Mouse (Mus musculus): ENCODE measurements around the gene Pdlim7. TPM values are rescaled to one million over a fixed set of nuclear protein-coding genes. Genes with fewer than 3 reads are reported as not detected.
A peak's percentile ranks its signal among the peaks of the same experiment; 100 is the strongest.

Pdlim7 gene
- polyA plus RNA-seq, 1 experiment from 2014 or later = 176 TPM

GRCm38 (mm10) chr13:55513828-55514227, 352 bp upstream of the Pdlim7 start:
- H3K9ac ChIP-seq (replicated peaks) = peak overlapping the region; percentile 92; the same call in 1 of the 2 replicates

GRCm38 (mm10) chr13:55512379-55513031, 971 bp downstream of the Pdlim7 start:
- Histone ChIP-seq H3K4me1 (peaks cover 34% of the 10 kb centered on the region), H3K9me3 (replicated peaks) (no peaks in the 10 kb centered on the region), H3K36me3 (peaks cover 31% of the 10 kb centered on the region), H3K4me3 (replicated peaks) (peak overlapping the region; percentile 86), H3K9ac (replicated peaks) (peak overlapping the region; percentile 92), H3K27ac (replicated peaks) (peak overlapping the region; percentile 88), H3K27me3 (replicated peaks) (0 out of 2 replicates have a peak, but pooled peaks cover 3% of the 10 kb centered on the region), H3K4me2 (peak overlapping the region; percentile 77)
- WGBS = 2% methylated on average over 23 of the region's 25 CpGs
- ATAC-seq (ENCODE audit: low FRiP score) = peak; percentile 58

More at GRCm38 (mm10) chr13:55513828-55514227, 352 bp upstream of the Pdlim7 start:
- 31% methylated on average over 9 of the region's 9 CpGs for WGBS
- H3K9me3 ChIP-seq (replicated peaks) = no peaks in the 10 kb centered on the region
- peak overlapping the region; percentile 86 for H3K4me3 ChIP-seq (replicated peaks)
- H3K27ac ChIP-seq (replicated peaks) = no peak overlapping the region
- H3K4me1 ChIP-seq = peaks cover 34% of the 10 kb centered on the region
- ATAC-seq (ENCODE audit: low FRiP score) = no peak
- H3K36me3 ChIP-seq = peaks cover 19% of the 10 kb centered on the region
- peak overlapping the region; percentile 77 for H3K4me2 ChIP-seq
- 0 out of 2 replicates have a peak, but pooled peaks cover 3% of the 10 kb centered on the region for H3K27me3 ChIP-seq (replicated peaks)

DNA sequence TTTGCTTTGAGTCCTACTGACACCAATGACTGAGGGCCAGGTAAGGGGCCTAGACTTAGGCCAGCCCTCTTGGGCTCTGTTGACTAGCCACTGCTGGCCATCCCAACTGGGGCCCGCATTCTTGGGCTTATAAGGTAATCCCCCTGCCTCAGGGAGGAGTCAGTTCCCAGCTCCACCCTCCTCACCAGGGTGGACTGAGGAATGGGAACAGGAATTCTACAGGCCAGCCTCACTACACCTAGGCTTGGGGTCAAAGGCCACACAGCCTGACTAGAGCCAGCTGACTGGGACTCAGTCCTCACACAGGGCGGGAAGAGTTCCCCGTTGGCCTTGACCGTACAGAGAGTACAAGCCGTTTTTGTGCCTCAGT, 2.0 kb downstream of the Pdlim7 start:
- peaks cover 41% of the 10 kb centered on the region for H3K36me3 ChIP-seq
- peak overlapping the region; percentile 92; the same call in 1 of the 2 replicates for H3K9ac ChIP-seq (replicated peaks)
- H3K27ac ChIP-seq (replicated peaks) = peak overlapping the region; percentile 88
- peaks cover 34% of the 10 kb centered on the region for H3K4me1 ChIP-seq
- H3K4me3 ChIP-seq (replicated peaks) = peak overlapping the region; percentile 86
- no peaks in the 10 kb centered on the region for H3K9me3 ChIP-seq (replicated peaks)
- ATAC-seq (ENCODE audit: low FRiP score) = no peak
- H3K4me2 ChIP-seq = peak overlapping the region; percentile 77
- H3K27me3 ChIP-seq (replicated peaks) = 0 out of 2 replicates have a peak, but pooled peaks cover 3% of the 10 kb centered on the region
- 54% methylated on average over 5 of the region's 5 CpGs for WGBS

DNA sequence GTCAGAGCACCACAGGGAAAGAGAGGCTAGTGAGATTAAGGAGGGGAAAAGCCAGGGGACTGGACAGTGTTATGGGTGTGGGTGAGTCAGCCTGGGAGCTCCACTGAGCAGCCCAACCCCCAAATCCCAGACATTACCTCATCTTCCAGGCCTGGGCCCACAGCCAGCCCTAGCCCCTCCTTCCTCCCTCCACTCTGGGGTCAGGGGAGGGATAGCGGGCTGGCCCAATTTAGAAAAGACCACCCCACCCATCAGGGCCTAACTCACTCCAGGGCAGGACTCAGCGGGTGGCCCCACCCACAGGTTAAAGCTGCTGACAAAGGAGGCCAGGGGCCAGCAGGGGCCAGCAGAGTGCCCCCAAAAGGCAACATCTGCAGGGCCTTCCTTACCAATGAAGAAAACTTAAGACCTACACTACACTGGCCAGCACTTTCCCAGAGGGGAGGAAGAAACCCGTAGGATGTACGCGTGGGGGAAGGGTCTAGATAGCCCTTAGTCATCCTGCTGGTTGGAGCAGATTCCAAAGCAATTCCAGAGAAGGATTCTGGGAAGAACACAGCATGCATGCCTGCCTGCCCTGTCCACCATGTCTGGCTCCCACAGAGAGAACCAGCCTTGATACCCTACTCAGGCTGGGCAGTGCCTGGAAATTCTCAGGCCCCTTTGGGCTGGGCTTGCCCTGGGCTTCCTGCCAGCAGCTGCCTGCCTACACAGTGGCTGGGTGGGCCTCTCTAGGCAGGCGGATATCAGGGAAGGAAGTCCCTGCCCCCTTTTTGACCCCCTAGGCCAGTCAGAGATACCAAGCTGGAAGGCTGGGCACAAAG, 2.6 kb downstream of the Pdlim7 start:
- Histone ChIP-seq H3K36me3 (peaks cover 47% of the 10 kb centered on the region), H3K4me1 (peaks cover 34% of the 10 kb centered on the region), H3K9ac (replicated peaks) (peak overlapping the region; percentile 92), H3K27ac (replicated peaks) (peak overlapping the region; percentile 88), H3K27me3 (replicated peaks) (0 out of 2 replicates have a peak, but pooled peaks cover 3% of the 10 kb centered on the region), H3K9me3 (replicated peaks) (no peaks in the 10 kb centered on the region), H3K4me2 (peak overlapping the region; percentile 77), H3K4me3 (replicated peaks) (peak overlapping the region; percentile 86)
- no peak for ATAC-seq (ENCODE audit: low FRiP score)
- WGBS = 8% methylated on average over 6 of the region's 6 CpGs

DNA sequence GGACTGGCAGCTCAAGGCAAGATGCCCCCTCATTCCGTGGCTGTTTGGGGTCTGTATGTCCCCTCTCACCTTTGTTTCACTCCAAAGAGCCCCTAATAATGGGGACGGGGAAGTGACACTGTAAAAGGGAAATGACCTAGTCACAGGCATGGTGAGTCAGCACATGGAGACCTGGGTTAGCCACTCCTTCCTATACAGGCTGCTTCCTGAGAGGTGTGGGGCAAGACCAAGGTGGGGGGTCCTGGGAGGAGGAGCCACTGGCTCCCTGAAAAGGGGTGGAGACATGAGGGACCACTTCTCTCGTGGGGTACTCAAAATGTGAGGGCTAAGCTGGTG, 3.2 kb downstream of the Pdlim7 start:
- H3K4me2 ChIP-seq = peak overlapping the region; percentile 77
- H3K9me3 ChIP-seq (replicated peaks) = no peaks in the 10 kb centered on the region
- ATAC-seq (ENCODE audit: low FRiP score) = no peak
- 0 out of 2 replicates have a peak, but pooled peaks cover 2% of the 10 kb centered on the region for H3K27me3 ChIP-seq (replicated peaks)
- 24% methylated on average over 3 of the region's 3 CpGs for WGBS
- no peak overlapping the region for H3K9ac ChIP-seq (replicated peaks)
- H3K27ac ChIP-seq (replicated peaks) = peak overlapping the region; percentile 88
- H3K4me1 ChIP-seq = peaks cover 34% of the 10 kb centered on the region
- H3K36me3 ChIP-seq = peaks cover 53% of the 10 kb centered on the region
- H3K4me3 ChIP-seq (replicated peaks) = no peak overlapping the region

- 95% methylated on average over 10 of the region's 10 CpGs for WGBS
- H3K4me2 ChIP-seq = no peak overlapping the region
- H3K4me3 ChIP-seq (replicated peaks) = no peak overlapping the region
- peaks cover 68% of the 10 kb centered on the region for H3K36me3 ChIP-seq
- H3K4me1 ChIP-seq = peaks cover 34% of the 10 kb centered on the region
- no peak for ATAC-seq (ENCODE audit: low FRiP score)
- no peak overlapping the region for H3K27ac ChIP-seq (replicated peaks)
- H3K9me3 ChIP-seq (replicated peaks) = no peaks in the 10 kb centered on the region
- H3K9ac ChIP-seq (replicated peaks) = no peak overlapping the region
- no peaks in the 10 kb centered on the region for H3K27me3 ChIP-seq (replicated peaks)
Measured at GRCm38 (mm10) chr13:55508531-55508930, 4.9 kb downstream of the Pdlim7 start.

DNA sequence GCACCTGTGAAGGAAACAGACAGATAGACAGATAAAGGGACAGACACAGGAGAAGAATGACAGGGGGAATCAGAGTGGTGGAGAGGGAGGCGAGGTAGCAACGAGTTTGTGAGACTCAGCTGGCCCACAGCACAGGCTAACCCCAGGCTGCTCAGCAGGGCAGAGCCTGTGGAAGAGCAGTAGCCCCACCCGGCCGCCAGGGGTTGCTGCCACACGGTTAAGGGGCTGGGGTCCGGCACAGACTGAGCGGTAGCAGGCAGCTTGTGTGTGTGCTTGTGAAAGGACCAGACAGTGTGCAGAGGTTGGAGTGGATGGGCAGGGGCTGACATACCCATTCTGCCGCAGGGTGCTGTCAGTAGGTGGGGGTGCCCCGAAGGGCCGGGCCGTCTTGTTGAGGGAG, 5.6 kb downstream of the Pdlim7 start:
- Histone ChIP-seq H3K36me3 (peaks cover 74% of the 10 kb centered on the region), H3K9ac (replicated peaks) (no peak overlapping the region)
- WGBS = 64% methylated on average over 11 of the region's 11 CpGs

GRCm38 (mm10) chr13:55506697-55507096, 6.8 kb downstream of the Pdlim7 start:
- H3K9ac ChIP-seq (replicated peaks) = no peak overlapping the region
- H3K36me3 ChIP-seq = peaks cover 85% of the 10 kb centered on the region
- WGBS = 93% methylated on average over 10 of the region's 10 CpGs
- no peak for ATAC-seq (ENCODE audit: low FRiP score)
- peaks cover 24% of the 10 kb centered on the region for H3K4me1 ChIP-seq
- no peaks in the 10 kb centered on the region for H3K9me3 ChIP-seq (replicated peaks)
- no peaks in the 10 kb centered on the region for H3K27me3 ChIP-seq (replicated peaks)
- H3K4me3 ChIP-seq (replicated peaks) = no peak overlapping the region
- H3K4me2 ChIP-seq = no peak overlapping the region
- no peak overlapping the region for H3K27ac ChIP-seq (replicated peaks)

More for the DNA sequence above, 5.6 kb downstream of the Pdlim7 start:
- no peak for ATAC-seq (ENCODE audit: low FRiP score)
- Histone ChIP-seq H3K4me2 (no peak overlapping the region), H3K4me3 (replicated peaks) (no peak overlapping the region), H3K9me3 (replicated peaks) (no peaks in the 10 kb centered on the region), H3K4me1 (peaks cover 34% of the 10 kb centered on the region), H3K27ac (replicated peaks) (no peak overlapping the region), H3K27me3 (replicated peaks) (no peaks in the 10 kb centered on the region)

DNA sequence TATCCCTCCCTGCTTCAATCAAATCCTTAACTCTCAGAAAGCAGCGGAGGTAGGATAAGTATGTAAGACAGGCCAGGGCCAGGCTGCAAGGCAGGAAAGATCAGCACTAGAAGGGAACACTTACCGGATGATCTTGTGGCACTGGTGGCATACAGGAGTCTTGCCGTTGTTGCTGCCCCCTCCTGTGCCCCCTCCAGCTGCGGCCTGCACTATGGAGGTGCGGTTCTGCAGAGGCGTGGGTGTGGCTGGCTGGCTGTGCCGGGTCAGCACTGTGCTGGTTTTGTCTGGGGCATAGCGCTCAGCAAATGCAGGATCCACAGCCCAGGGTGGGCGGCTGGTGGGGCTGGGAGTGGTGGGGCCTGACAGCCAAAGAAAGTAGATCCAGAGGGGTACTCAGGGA, 7.7 kb downstream of the Pdlim7 start:
- H3K4me1 ChIP-seq = peaks cover 16% of the 10 kb centered on the region
- no peak overlapping the region for H3K27ac ChIP-seq (replicated peaks)
- H3K27me3 ChIP-seq (replicated peaks) = no peaks in the 10 kb centered on the region
- H3K4me2 ChIP-seq = no peak overlapping the region
- no peak for ATAC-seq (ENCODE audit: low FRiP score)
- no peaks in the 10 kb centered on the region for H3K9me3 ChIP-seq (replicated peaks)
- H3K4me3 ChIP-seq (replicated peaks) = no peak overlapping the region
- 95% methylated on average over 9 of the region's 9 CpGs for WGBS
- peaks cover 84% of the 10 kb centered on the region for H3K36me3 ChIP-seq
- H3K9ac ChIP-seq (replicated peaks) = no peak overlapping the region

- H3K27me3 ChIP-seq (replicated peaks) = no peaks in the 10 kb centered on the region
- H3K9me3 ChIP-seq (replicated peaks) = no peaks in the 10 kb centered on the region
- no peak overlapping the region for H3K27ac ChIP-seq (replicated peaks)
- H3K36me3 ChIP-seq = peaks cover 78% of the 10 kb centered on the region
- ATAC-seq (ENCODE audit: low FRiP score) = no peak
- 83% methylated on average over 5 of the region's 5 CpGs for WGBS
- H3K9ac ChIP-seq (replicated peaks) = no peak overlapping the region
- no peak overlapping the region for H3K4me2 ChIP-seq
- no peak overlapping the region for H3K4me3 ChIP-seq (replicated peaks)
- H3K4me1 ChIP-seq = 0 out of 2 replicates have a peak, but pooled peaks cover 1% of the 10 kb centered on the region
Measured at GRCm38 (mm10) chr13:55504390-55504789, 9.1 kb downstream of the Pdlim7 start.

DNA sequence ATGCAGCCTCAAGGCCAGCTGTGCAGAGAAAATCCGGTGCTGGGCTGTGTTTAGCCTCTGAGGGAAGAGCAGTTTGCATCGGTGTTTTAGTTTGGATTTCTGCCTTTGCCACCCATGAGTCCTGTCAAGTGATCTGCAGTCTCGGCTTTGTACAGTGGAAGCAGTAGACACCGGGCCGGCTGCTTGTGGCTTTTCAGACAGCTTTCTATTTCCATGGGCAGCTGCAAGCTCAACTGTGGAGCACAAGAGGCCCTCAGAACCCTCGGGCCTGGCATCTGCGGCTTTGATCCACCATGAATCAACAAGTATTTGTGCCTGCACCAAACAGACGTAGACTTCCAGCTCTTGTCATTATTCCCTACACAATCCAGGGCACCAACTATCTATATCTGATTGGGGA, 11.1 kb downstream of the Pdlim7 start:
- peaks cover 72% of the 10 kb centered on the region for H3K36me3 ChIP-seq
- no peak for ATAC-seq (ENCODE audit: low FRiP score)
- no peaks in the 10 kb centered on the region for H3K4me1 ChIP-seq
- no peak overlapping the region for H3K27ac ChIP-seq (replicated peaks)
- no peaks in the 10 kb centered on the region for H3K27me3 ChIP-seq (replicated peaks)
- no peak overlapping the region for H3K4me3 ChIP-seq (replicated peaks)
- no peaks in the 10 kb centered on the region for H3K9me3 ChIP-seq (replicated peaks)
- no peak overlapping the region for H3K9ac ChIP-seq (replicated peaks)
- H3K4me2 ChIP-seq = no peak overlapping the region
- WGBS = 85% methylated on average over 8 of the region's 8 CpGs

- H3K9ac ChIP-seq (replicated peaks) = no peak overlapping the region
- 83% methylated on average over 10 of the region's 10 CpGs for WGBS
- no peaks in the 10 kb centered on the region for H3K9me3 ChIP-seq (replicated peaks)
- no peak overlapping the region for H3K4me3 ChIP-seq (replicated peaks)
- peaks cover 53% of the 10 kb centered on the region for H3K36me3 ChIP-seq
- H3K4me2 ChIP-seq = no peak overlapping the region
- H3K27ac ChIP-seq (replicated peaks) = no peak overlapping the region
- H3K4me1 ChIP-seq = peaks cover 11% of the 10 kb centered on the region
- no peaks in the 10 kb centered on the region for H3K27me3 ChIP-seq (replicated peaks)
- no peak for ATAC-seq (ENCODE audit: low FRiP score)
Measured at GRCm38 (mm10) chr13:55500575-55500974, 12.9 kb downstream of the Pdlim7 start.
